Mouse (Mus musculus): ENCODE results near the gene Pik3r2. TPM values are rescaled to one million over a fixed set of nuclear protein-coding genes. Genes with fewer than 3 reads are reported as not detected.

Gene Pik3r2
- polyA plus RNA-seq, 1 experiment from 2014 or later = 94.1 TPM

- WGBS = 78% methylated on average over 8 of the region's 8 CpGs
Measured at GRCm38 (mm10) chr8:70808955-70809701, 32.6 kb upstream of the Pik3r2 start.

GRCm38 (mm10) chr8:70808239-70808638, 31.7 kb upstream of the Pik3r2 start, which contains the start of gene Il12rb1:
Gene Il12rb1 (plus strand): TSS chr8:70808449.
- 57% methylated on average over 5 of the region's 5 CpGs for WGBS
- Histone ChIP-seq H3K36me3 (no peaks in the 10 kb centered on the region), H3K4me1 (replicated peaks) (peaks cover 15% of the 10 kb centered on the region), H3K4me2 (no peak within 1 kb of the TSS), H3K9ac (peak within 1 kb of the TSS; percentile 24; the same call in 1 of the 2 replicates), H3K9me3 (no peaks in the 10 kb centered on the region), H3K27me3 (peaks cover 67% of the 10 kb centered on the region), H3K27ac (no peak within 1 kb of the TSS), H3K4me3 (no peak within 1 kb of the TSS)
- no peak for ATAC-seq (ENCODE audit: low FRiP score)

More at GRCm38 (mm10) chr8:70808955-70809701, 32.6 kb upstream of the Pik3r2 start:
- H3K27me3 ChIP-seq = peaks cover 66% of the 10 kb centered on the region
- peak overlapping the region; percentile 24; the same call in 1 of the 2 replicates for H3K9ac ChIP-seq
- no peak overlapping the region for H3K4me3 ChIP-seq
- H3K9me3 ChIP-seq = no peaks in the 10 kb centered on the region
- H3K4me1 ChIP-seq (replicated peaks) = peaks cover 8% of the 10 kb centered on the region
- ATAC-seq (ENCODE audit: low FRiP score) = no peak
- H3K27ac ChIP-seq = no peak overlapping the region
- no peak overlapping the region for H3K4me2 ChIP-seq
- H3K36me3 ChIP-seq = no peaks in the 10 kb centered on the region

GRCm38 (mm10) chr8:70807304-70807703, 30.8 kb upstream of the Pik3r2 start:
- H3K27ac ChIP-seq = no peak overlapping the region
- WGBS = 50% methylated on average over 1 of the region's 1 CpGs
- no peak overlapping the region for H3K4me2 ChIP-seq
- H3K9ac ChIP-seq = no peak overlapping the region
- no peaks in the 10 kb centered on the region for H3K9me3 ChIP-seq
- no peak for ATAC-seq (ENCODE audit: low FRiP score)
- H3K27me3 ChIP-seq = peaks cover 71% of the 10 kb centered on the region
- no peak overlapping the region for H3K4me3 ChIP-seq
- no peaks in the 10 kb centered on the region for H3K36me3 ChIP-seq
- peaks cover 15% of the 10 kb centered on the region for H3K4me1 ChIP-seq (replicated peaks)

GRCm38 (mm10) chr8:70806541-70806940, 30.0 kb upstream of the Pik3r2 start:
- 83% methylated on average over 4 of the region's 4 CpGs for WGBS
- no peaks in the 10 kb centered on the region for H3K36me3 ChIP-seq
- no peak overlapping the region for H3K9ac ChIP-seq
- no peak overlapping the region for H3K4me3 ChIP-seq
- peaks cover 78% of the 10 kb centered on the region for H3K27me3 ChIP-seq
- no peaks in the 10 kb centered on the region for H3K9me3 ChIP-seq
- no peak overlapping the region for H3K27ac ChIP-seq
- no peak overlapping the region for H3K4me2 ChIP-seq
- H3K4me1 ChIP-seq (replicated peaks) = peaks cover 15% of the 10 kb centered on the region
- ATAC-seq (ENCODE audit: low FRiP score) = no peak

- peaks cover 86% of the 10 kb centered on the region for H3K27me3 ChIP-seq
- peak within 1 kb of the TSS; percentile 65 for H3K9ac ChIP-seq
- H3K4me3 ChIP-seq = peak within 1 kb of the TSS; percentile 45
- no peaks in the 10 kb centered on the region for H3K36me3 ChIP-seq
- peak; percentile 83 for ATAC-seq (ENCODE audit: low FRiP score)
- H3K4me2 ChIP-seq = peak within 1 kb of the TSS; percentile 73
- WGBS = 1% methylated on average over 45 of the region's 45 CpGs
- H3K4me1 ChIP-seq (replicated peaks) = peaks cover 22% of the 10 kb centered on the region
- no peak within 1 kb of the TSS for H3K27ac ChIP-seq
- H3K9me3 ChIP-seq = no peaks in the 10 kb centered on the region
Measured at GRCm38 (mm10) chr8:70804481-70805206, 28.1 kb upstream of the Pik3r2 start, which contains the start of gene Mast3. Gene Mast3 (minus strand): TSS chr8:70805054.

- Histone ChIP-seq H3K27ac (no peak overlapping the region), H3K27me3 (peaks cover 86% of the 10 kb centered on the region), H3K4me1 (replicated peaks) (peaks cover 22% of the 10 kb centered on the region), H3K4me3 (peak overlapping the region; percentile 45), H3K9ac (peak overlapping the region; percentile 65), H3K36me3 (no peaks in the 10 kb centered on the region), H3K4me2 (peak overlapping the region; percentile 73), H3K9me3 (no peaks in the 10 kb centered on the region)
- no peak for ATAC-seq (ENCODE audit: low FRiP score)
- 1% methylated on average over 42 of the region's 47 CpGs for WGBS
Measured at GRCm38 (mm10) chr8:70803761-70804480, 27.4 kb upstream of the Pik3r2 start.

GRCm38 (mm10) chr8:70802786-70803510, 26.4 kb upstream of the Pik3r2 start:
- Histone ChIP-seq H3K27ac (no peak overlapping the region), H3K36me3 (no peaks in the 10 kb centered on the region), H3K4me3 (no peak overlapping the region), H3K27me3 (peaks cover 93% of the 10 kb centered on the region), H3K4me2 (no peak overlapping the region), H3K9ac (no peak overlapping the region), H3K4me1 (replicated peaks) (peaks cover 30% of the 10 kb centered on the region), H3K9me3 (no peaks in the 10 kb centered on the region)
- no peak for ATAC-seq (ENCODE audit: low FRiP score)
- WGBS = 67% methylated on average over 11 of the region's 11 CpGs

- ATAC-seq (ENCODE audit: low FRiP score) = no peak
- H3K27ac ChIP-seq = no peak overlapping the region
- 83% methylated on average over 1 of the region's 1 CpGs for WGBS
- no peaks in the 10 kb centered on the region for H3K9me3 ChIP-seq
- H3K4me3 ChIP-seq = no peak overlapping the region
- H3K9ac ChIP-seq = no peak overlapping the region
- no peaks in the 10 kb centered on the region for H3K36me3 ChIP-seq
- H3K4me2 ChIP-seq = no peak overlapping the region
- peaks cover 36% of the 10 kb centered on the region for H3K4me1 ChIP-seq (replicated peaks)
- H3K27me3 ChIP-seq = peaks cover 87% of the 10 kb centered on the region
Measured at GRCm38 (mm10) chr8:70801830-70802229, 25.3 kb upstream of the Pik3r2 start.

- H3K4me3 ChIP-seq = no peak overlapping the region
- H3K27ac ChIP-seq = no peak overlapping the region
- H3K9ac ChIP-seq = no peak overlapping the region
- H3K4me1 ChIP-seq (replicated peaks) = peaks cover 41% of the 10 kb centered on the region
- H3K27me3 ChIP-seq = peaks cover 80% of the 10 kb centered on the region
- no peaks in the 10 kb centered on the region for H3K36me3 ChIP-seq
- WGBS = 28% methylated on average over 15 of the region's 15 CpGs
- H3K9me3 ChIP-seq = no peaks in the 10 kb centered on the region
- no peak for ATAC-seq (ENCODE audit: low FRiP score)
- H3K4me2 ChIP-seq = no peak overlapping the region
Measured at GRCm38 (mm10) chr8:70801156-70801555, 24.6 kb upstream of the Pik3r2 start.

- H3K9ac ChIP-seq = no peak overlapping the region
- no peak overlapping the region; the same call in 1 of the 2 replicates for H3K27ac ChIP-seq
- peaks cover 43% of the 10 kb centered on the region for H3K4me1 ChIP-seq (replicated peaks)
- 47% methylated on average over 10 of the region's 10 CpGs for WGBS
- H3K4me2 ChIP-seq = no peak overlapping the region
- no peaks in the 10 kb centered on the region for H3K9me3 ChIP-seq
- ATAC-seq (ENCODE audit: low FRiP score) = no peak
- no peak overlapping the region for H3K4me3 ChIP-seq
- H3K27me3 ChIP-seq = peaks cover 75% of the 10 kb centered on the region
- no peaks in the 10 kb centered on the region for H3K36me3 ChIP-seq
Measured at GRCm38 (mm10) chr8:70800648-70801047, 24.1 kb upstream of the Pik3r2 start.

- peak overlapping the region; percentile 53 for H3K4me3 ChIP-seq
- H3K27me3 ChIP-seq = peaks cover 56% of the 10 kb centered on the region
- H3K9me3 ChIP-seq = no peaks in the 10 kb centered on the region
- WGBS = 11% methylated on average over 15 of the region's 15 CpGs
- no peak for ATAC-seq (ENCODE audit: low FRiP score)
- peak overlapping the region; percentile 87 for H3K4me2 ChIP-seq
- H3K36me3 ChIP-seq = no peaks in the 10 kb centered on the region
- peaks cover 35% of the 10 kb centered on the region for H3K4me1 ChIP-seq (replicated peaks)
- peak overlapping the region; percentile 75; the same call in 1 of the 2 replicates for H3K9ac ChIP-seq
- H3K27ac ChIP-seq = no peak overlapping the region
Measured at GRCm38 (mm10) chr8:70798281-70798680, 21.8 kb upstream of the Pik3r2 start.
